Mouse (Mus musculus) MEL (cell line): ENCODE results near the gene Hoxb7.

Experiments used
- HCFC1 ChIP-seq: IDR thresholded peaks from 2 replicates; pipeline ENCODE4 v1.6.1; 2012; ENCODE audit warnings: low read depth, mild to moderate bottlenecking, inconsistent platforms, low read length, improper control_type of control experiment, moderate library complexity
- POLR2A ChIP-seq, 2 experiments: IDR thresholded peaks; 2 replicates each; pipeline ENCODE4 v1.6.1; 2011 to 2012; ENCODE audit warnings: low read length in 2 of 2, mild to moderate bottlenecking in 2 of 2, control low read depth in 1 of 2, improper control_type of control experiment in 1 of 2, low read depth in 1 of 2, moderate library complexity in 1 of 2; ENCODE audit not compliant: control insufficient read depth in 1 of 2, insufficient read depth in 1 of 2, poor library complexity in 1 of 2
- ZKSCAN1 ChIP-seq: IDR thresholded peaks from 2 replicates; pipeline ENCODE4 v1.6.1; 2012; ENCODE audit warnings: low read depth, mild to moderate bottlenecking, inconsistent platforms, low read length, improper control_type of control experiment, moderate library complexity

DNA sequence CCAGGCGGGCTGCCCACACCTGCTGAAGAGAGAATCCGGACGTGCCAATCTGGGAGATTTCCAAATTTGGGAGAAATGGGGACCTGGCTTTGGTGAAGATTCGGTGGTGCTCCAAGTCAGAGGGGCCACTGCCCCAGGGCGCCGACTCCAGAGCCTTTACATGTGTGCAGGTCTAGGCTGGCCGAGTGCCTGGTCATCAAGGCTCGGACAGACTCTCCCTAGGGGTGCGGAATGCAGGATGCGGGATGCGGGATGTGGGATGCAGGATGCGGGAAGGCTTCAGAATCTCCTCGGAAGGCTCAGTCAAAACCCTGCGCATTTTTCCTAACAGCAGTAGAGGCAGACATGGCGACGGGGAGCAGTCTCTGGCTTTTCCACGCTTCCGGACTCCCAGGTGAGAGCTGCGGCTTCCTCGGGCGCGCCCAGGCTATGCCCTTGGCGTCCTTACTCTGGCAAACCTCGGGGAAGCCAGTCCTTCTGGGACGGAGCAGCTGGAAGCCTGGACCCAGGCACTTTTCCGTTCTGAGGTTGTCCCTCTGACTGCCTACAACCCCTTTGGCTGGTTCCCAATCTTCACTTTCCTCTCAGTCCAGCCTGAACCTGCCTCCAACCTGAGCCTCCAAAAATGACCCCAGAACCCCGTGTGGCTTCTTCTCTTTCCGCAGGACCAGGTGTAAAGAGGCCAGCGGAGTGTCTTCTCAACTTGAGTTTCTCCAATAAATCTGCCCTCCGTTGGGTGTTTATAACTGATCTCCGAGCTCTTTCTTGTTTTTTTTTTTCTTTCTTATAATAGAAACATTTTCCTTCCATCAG is 6.8 kb upstream of the Hoxb7 start:
- TF ChIP-seq ZKSCAN1, result no peak
- TF ChIP-seq POLR2A (IDR thresholded peaks at IDR 0.05; ENCODE audit: control insufficient read depth in 1 of 2, insufficient read depth in 1 of 2, low read depth in 1 of 2, low read length in 2 of 2, poor library complexity in 1 of 2), result no peak
- TF ChIP-seq HCFC1, result no peak
